Mouse (Mus musculus) hindlimb bud, embryonic 11.5 days (tissue): ENCODE results near the gene Dcst1.

Experiments
- DNase-seq: peaks from one replicate; pipeline ENCODE4 v3.0.0-alpha.2; 2012; ENCODE audit warnings: low read depth, low spot score; ENCODE audit errors: extremely low spot score

Gene Dcst1

DNA sequence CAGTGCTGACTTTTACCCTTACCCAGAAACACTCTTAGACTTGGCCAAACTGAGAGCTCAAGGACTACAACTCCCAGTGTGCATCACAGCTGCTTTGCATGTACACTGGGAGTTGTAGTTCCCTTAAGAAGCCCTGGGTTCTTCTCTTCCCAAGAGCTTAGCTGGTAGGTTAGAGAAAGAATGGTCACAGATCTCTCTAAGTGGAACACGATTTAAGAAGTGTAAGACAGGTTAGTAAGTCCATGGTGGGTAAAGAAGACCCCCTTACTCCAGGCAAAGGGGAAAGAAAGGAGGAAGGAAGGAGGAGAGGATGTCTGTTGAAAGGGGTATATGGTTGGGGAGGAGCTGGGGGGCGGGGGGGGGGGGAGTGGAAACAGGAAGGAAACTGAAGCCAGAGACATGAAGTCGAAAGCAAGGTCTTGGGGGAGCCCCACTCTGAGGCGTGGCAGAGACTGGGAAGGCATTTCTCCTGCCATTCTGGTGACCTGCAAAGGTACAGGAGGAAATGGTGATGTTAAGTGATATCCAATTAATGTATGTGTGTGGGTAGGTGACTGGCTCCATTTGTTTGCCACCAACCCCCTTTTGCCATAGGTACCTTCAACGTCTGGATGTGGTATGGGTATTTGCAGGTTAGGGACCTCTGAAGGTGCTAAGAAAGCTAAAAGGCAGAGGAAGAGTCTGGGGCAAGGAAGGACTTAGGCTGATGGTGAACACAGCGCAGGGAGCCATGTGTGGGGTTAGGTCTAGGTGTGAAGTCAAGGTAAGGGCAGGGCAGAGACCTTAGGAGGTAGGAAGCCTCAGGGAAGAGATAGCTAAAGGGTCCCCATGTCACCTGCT is 24.1 kb upstream of the Dcst1 start:
- DNase-seq = no peak

GRCm38 (mm10) chr3:89388134-89388881 is 23.3 kb upstream of the Dcst1 start:
- no peak for DNase-seq

GRCm38 (mm10) chr3:89387632-89388031 is 22.6 kb upstream of the Dcst1 start:
- DNase-seq = no peak

GRCm38 (mm10) chr3:89386438-89387420 is 21.7 kb upstream of the Dcst1 start:
- no peak for DNase-seq

DNA sequence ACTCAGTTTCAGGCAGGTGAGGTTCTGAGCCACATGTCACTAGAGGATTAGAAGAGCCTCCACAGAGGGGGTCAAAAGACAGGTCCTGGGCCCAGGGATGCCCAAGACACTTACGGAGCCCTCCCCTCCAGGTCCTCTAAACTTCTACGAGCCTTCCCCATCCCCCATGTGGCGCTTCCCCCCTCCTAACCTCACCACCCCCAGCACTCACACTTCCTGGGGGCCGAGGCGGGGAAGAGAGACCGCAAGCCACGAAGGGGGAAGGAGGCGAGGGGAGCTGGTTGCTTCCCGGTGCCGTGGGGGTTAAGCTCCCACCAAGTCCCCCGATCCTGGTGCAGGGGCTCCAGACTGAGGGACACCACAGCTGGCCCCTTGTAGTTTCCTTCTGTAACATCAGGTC is 20.4 kb upstream of the Dcst1 start:
- no peak for DNase-seq

DNA sequence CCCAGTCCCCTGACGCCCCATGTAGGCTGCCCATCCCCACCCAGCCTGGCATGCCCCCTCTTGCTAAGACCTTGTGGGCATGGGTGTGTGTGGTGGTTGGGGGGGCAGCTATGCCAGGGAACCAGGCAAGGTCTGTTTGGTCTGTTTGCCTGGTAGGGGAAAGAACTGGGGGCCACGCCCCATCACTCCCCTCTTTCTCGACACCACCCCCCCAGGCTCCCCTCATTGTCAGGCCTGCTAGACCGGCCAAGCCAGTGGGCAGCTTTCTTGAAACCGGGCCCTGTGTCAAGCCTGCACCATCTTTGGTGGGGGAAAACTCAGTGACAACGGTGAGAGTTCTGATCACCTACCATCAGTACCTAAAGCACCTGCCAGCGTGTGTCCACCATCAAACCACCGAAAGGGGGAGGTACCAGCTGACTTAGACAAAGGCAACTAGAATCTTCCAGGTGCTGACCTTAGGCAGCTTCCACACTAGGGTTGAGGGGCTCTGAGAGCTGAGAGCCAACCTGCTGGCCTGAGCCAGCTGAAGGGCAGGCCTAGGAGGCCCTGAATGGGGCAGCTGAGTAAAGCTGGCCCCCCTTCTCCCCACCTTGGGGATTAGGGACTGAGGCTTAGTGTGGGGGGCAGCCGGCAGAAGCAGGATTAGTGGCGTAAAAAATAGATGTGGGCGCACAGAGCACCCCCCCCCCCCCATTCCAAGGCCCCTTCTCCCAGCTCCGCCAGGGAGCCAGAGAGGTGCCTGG is 19.5 kb upstream of the Dcst1 start:
- DNase-seq = no peak

DNA sequence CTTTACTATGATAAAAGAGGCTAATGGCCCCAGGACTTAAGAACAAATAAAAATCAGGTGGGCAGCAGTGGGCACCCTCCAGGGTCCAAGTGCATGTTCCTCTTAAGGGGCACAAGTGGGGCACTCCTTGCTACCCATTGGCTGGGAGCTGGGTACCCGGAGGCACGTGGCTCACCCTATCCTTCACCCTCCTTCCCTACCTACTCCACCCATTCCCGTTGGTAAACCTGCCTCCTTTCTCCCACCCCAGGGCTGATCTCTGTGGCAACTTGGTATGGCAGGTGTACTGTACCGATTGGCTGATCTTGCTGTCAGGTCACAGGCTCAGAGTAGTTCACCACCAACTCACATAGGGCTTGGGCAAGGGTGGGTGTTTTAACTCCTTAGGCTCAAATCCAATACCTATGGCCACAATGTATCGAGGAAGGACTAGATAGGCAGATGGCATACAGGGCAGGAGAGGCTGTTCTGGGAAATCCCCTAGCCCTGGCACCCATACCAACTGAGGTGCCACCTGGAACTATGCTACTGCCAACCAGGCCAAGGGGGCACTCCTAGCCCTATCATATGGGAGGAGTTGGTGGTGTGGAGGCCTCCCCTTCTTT is 18.7 kb upstream of the Dcst1 start:
- DNase-seq = no peak

DNA sequence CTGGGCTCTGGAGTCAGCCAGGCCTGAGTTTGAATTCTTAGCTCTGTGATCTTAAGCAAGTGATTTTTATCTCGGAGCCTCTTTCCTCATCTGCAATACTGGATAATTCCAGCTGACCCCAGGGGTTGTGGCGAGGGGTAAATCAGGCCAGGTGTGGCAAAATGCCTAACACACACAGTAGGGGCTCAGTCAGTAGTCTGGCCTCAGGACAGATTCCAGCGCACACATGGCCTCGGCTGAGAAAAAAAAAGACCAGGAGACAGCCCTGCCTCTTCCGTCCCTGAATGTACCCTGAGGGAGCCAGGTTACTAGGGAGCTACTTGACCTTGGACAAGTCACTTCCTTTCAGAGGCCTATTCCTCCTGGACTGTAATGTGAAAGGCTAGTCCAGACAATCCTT is 17.9 kb upstream of the Dcst1 start:
- no peak for DNase-seq

DNA sequence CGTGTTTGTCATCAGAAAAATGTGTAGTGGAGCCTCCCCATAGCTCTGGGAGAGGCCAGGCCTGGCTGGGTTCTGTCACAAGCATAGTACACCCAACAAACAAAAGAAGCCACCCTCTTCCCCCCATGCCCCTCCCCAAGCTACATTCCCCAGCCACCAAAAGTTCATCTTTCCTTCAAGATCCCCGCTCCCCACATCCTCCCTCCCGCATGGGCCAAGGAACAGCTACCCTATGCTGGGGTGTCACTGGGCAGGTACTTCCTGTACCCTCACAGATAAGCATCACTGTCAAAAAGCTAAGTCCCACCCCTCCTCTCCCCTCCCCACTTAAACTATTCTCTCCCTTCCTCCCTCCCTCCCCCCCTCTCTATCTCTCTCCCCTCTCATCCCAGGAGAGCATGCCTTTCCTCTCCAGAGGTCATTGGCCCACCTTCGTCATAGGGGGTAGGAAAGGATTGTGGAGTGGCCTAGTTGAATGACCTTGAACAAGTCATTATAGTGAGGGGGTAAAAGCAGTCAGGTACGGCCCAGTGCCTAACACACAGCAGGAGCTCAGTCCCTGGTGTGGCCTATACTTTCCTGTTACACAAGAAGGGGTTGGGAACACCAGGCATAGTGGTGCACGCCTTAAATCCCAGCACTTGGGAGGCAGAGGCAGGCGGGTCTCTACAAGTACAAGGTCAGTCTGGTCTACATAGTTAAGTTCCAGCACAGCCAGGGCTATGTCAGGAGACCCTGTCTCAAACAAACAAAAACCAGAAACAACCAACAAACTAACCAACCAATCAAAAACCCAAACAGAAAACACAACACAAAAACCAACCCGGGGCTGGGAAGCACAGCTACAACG is 17.2 kb upstream of the Dcst1 start:
- DNase-seq = no peak

DNA sequence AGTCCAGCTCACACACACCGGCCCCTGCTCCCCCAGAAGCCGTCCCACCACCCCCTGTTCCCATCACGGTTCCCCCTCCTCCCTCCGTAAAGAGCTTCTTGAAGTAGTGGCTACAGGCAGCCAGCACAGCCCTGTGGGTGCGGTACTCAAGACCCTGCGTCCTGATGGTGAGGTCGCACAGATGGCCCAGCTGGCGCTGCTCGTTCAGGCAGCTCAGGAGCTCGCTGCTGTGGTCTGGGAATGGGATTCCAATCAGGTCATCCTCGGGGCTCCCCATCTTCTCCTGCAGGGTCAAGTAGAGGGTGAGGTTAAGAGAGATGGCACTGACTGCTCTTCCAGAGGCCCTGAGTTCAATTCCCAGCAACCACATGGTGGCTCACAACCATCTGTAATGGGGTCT is 16.2 kb upstream of the Dcst1 start:
- no peak for DNase-seq

DNA sequence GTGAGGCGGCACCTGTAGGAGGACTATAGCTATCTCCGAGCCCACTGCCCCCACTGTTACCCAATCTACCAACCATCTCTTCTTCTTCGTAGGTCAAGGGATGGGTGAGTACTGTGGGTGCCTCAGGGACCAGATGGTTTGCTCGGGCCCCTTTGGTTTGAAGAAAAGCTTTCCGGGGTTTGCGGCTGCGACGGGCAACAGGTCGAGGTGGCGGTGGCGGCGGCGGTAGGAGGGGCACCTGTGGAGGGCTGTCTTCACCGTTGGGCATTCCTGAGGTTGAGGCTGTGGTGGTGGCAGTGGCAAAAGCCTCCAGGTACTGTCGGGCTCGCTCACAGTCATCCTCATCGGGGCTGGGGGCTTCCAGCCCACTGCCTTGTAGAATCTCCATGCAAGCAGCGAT is 15.7 kb upstream of the Dcst1 start:
- no peak for DNase-seq

GRCm38 (mm10) chr3:89380291-89380690 is 15.2 kb upstream of the Dcst1 start:
- DNase-seq = no peak

DNA sequence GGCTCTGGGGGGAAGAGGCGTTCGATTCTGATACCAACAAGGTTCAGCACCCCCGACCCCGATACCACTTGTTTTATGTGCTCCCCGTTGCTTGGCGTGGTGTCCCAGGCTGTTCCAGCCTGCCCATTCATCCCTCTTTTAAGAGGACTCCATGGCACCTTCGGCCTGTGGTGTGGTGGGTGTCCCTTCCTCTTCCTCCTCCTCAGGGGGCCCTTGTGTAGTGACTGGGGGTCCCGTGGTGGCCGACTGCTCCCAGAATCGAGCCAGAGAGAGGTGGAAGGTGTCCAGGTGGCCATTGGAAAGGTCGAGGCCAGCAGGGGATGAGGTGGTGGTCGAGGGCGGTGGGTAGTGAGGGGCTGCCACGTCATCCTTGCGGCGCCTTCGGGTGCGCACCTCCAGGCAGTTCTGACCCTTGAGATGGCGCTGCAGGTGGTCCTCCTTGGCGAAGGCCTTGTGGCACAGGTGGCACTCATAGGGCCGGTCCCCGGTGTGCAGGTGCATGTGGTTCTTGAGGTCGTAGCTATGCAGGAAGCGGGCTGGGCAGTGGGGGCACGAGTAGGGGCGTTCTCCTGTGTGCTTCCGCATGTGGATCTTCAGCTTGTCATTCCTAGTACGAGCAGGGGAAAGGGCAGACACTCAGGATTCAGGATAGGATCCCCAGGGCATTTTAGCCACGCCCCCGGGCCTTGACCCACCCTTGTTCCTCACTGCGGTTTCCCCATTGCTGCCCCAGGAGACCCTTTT is 14.5 kb upstream of the Dcst1 start:
- no peak for DNase-seq

- DNase-seq = no peak
Observed at GRCm38 (mm10) chr3:89378394-89379067, 13.5 kb upstream of the Dcst1 start.

DNA sequence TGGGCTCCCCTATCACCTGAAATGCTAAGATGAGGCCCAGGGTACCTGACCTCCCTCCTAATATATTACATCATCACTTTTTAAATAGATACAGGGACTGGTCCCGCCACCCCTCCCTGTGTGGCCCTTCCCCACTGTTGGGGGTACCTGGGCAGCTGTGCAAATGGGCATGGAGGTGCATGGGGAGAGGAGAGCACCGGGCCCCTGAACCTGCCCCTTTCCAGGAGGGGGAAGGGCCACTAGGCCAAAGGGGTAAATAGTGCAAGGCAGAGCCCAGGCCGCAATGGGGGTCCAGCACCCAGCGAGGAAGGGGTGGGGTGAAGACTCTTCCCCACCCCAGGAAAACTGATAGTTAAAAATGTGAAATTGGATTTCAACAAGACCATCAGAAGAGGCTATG is 12.8 kb upstream of the Dcst1 start:
- DNase-seq = no peak

GRCm38 (mm10) chr3:89373581-89374231 is 8.7 kb upstream of the Dcst1 start:
- DNase-seq = no peak

GRCm38 (mm10) chr3:89367338-89367737 is 2.3 kb upstream of the Dcst1 start:
- DNase-seq = no peak
